Mouse (Mus musculus) liver, postnatal 0 days (tissue): ENCODE data around the gene Dgkb.

Source experiments
- CTCF ChIP-seq: sonication (generic); IDR thresholded peaks from 2 replicates; pipeline ENCODE4 v1.5.1; 2016; ENCODE audit warnings: antibody characterized with exemption, low read depth
- EP300 ChIP-seq: IDR thresholded peaks from 2 replicates; pipeline ENCODE4 v1.6.1; 2016; ENCODE audit warnings: antibody characterized with exemption, low read depth, mild to moderate bottlenecking

DNA sequence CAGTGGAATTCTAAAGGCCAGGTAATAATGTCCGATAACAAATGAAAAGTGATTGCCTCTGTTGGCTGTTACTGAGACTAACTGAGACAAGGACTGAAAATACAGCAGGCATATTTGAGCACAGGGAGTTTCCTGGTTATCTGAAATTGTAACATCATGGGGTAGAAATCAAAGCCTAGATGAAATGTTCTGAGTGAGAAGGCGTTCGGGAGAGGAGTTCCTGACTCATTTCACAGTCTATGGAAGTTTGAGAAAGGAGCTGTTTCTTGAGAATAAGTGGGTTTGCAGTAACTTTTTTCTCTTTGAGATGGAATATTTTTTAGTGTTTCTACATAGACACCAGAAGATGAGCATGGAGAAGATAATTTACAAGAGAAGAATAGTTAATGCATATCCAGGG is 73.8 kb downstream of the Dgkb start:
- TF ChIP-seq EP300 (no peak), CTCF (no peak)
